Mouse (Mus musculus) midbrain, embryonic 10.5 days (tissue): Measurements from ENCODE around the gene Fbxo24. TPM values are rescaled to one million over a fixed set of nuclear protein-coding genes. Genes with fewer than 3 reads are reported as not detected.

ENCODE experiments used
- DNase-seq: peaks from one replicate; pipeline ENCODE4 v3.0.0-alpha.2; 2017; ENCODE audit warnings: low spot score
- H3K27ac ChIP-seq: fragments of 300-500 bp; sonication (generic); replicated peaks from 2 replicates; pipeline ENCODE4 v1.5.1; 2016; ENCODE audit warnings: mild to moderate bottlenecking
- H3K27me3 ChIP-seq: fragments of 300-500 bp; sonication (generic); 2 replicates; pipeline ENCODE4 v1.6.1; 2016; ENCODE audit warnings: low read depth, mild to moderate bottlenecking; ENCODE audit not compliant: poor library complexity, severe bottlenecking
- H3K36me3 ChIP-seq: fragments of 300-500 bp; sonication (generic); 2 replicates; pipeline ENCODE4 v1.6.1; 2016; ENCODE audit warnings: mild to moderate bottlenecking, moderate library complexity
- H3K4me1 ChIP-seq: fragments of 300-500 bp; sonication (generic); 2 replicates; pipeline ENCODE4 v1.6.1; 2016
- H3K4me3 ChIP-seq: fragments of 300-500 bp; sonication (generic); 2 replicates; pipeline ENCODE4 v1.5.1; 2016; ENCODE audit warnings: mild to moderate bottlenecking, moderate library complexity
- H3K9me3 ChIP-seq: fragments of 300-500 bp; sonication (generic); replicated peaks from 2 replicates; pipeline ENCODE4 v1.6.1; 2016; ENCODE audit warnings: mild to moderate bottlenecking
- WGBS: fragments of 180-500 bp; shearing (Covaris S2); methylation state at CpG from one replicate; pipeline ENCODE4 v1.1.7; 2016; 5-methylcytosine and 5-hydroxymethylcytosine counted together
- polyA plus RNA-seq: library from polyadenylated mRNA; unstranded; fragments of >200 nt; fragmentation: Nextera tagmentation; extraction: Ambion mirVana; gene quantifications from 2 replicates; pipeline ENCODE4 v1.2.1, GENCODE M21; 2016

Fbxo24 gene
- polyA plus RNA-seq, 1 experiment from 2014 or later, result 0.28 TPM

DNA sequence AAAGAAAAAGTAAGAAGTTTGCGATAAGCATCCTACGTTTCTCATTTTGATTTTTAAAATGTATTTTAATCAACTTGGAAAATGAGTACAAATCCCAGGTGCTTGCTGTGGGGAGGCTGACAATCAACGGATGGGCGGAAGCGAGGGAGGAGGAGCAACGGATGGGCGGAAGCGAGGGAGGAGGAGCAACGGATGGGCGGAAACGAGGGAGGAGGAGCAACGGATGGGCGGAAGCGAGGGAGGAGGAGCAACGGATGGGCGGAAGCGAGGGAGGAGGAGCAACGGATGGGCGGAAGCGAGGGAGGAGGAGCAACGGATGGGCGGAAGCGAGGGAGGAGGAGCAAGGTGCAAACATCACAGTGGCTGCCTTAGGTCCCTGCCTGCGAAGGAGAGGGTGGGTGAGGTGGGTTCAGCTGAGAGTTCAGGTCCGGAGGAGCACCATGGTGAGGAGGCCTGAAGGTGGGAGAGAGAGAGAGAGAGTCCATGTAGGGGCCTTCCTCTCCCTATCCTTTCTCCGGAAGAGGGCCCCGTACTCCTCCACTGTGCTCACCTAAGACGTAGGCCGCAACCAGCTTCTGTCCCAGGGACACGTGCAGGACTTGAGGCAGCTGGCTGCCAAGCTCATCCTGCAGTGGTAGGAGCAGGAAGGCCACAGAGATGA, 32.1 kb downstream of the Fbxo24 start:
- Histone ChIP-seq H3K4me3 (peak overlapping the region; percentile 44), H3K4me1 (peaks cover 26% of the 10 kb centered on the region), H3K27ac (peak overlapping the region; percentile 72), H3K36me3 (peaks cover 18% of the 10 kb centered on the region), H3K27me3 (no peaks in the 10 kb centered on the region), H3K9me3 (no peaks in the 10 kb centered on the region; the same call in 1 of the 2 replicates)
- WGBS, result 26% methylated on average over 29 of the region's 30 CpGs
- no peak for DNase-seq

- WGBS, result 80% methylated on average over 7 of the region's 7 CpGs
- no peak for DNase-seq
- Histone ChIP-seq H3K36me3 (peaks cover 18% of the 10 kb centered on the region), H3K27me3 (no peaks in the 10 kb centered on the region), H3K27ac (no peak overlapping the region), H3K9me3 (no peaks in the 10 kb centered on the region; the same call in 1 of the 2 replicates), H3K4me3 (no peak overlapping the region), H3K4me1 (peaks cover 22% of the 10 kb centered on the region)
Measured at GRCm38 (mm10) chr5:137595921-137596320, 32.9 kb downstream of the Fbxo24 start.

GRCm38 (mm10) chr5:137590507-137590906, 38.3 kb downstream of the Fbxo24 start:
- H3K36me3 ChIP-seq, result no peaks in the 10 kb centered on the region
- H3K4me3 ChIP-seq, result no peak overlapping the region
- no peaks in the 10 kb centered on the region for H3K27me3 ChIP-seq
- DNase-seq, result no peak
- 83% methylated on average over 5 of the region's 5 CpGs for WGBS
- H3K4me1 ChIP-seq, result no peaks in the 10 kb centered on the region; the same call in 1 of the 2 replicates
- H3K9me3 ChIP-seq, result no peaks in the 10 kb centered on the region; the same call in 1 of the 2 replicates
- H3K27ac ChIP-seq, result no peak overlapping the region

- H3K27ac ChIP-seq, result no peak overlapping the region
- DNase-seq, result peak; percentile 47
Measured at GRCm38 (mm10) chr5:137584976-137585375, 43.8 kb downstream of the Fbxo24 start.

GRCm38 (mm10) chr5:137583670-137584169, 45.1 kb downstream of the Fbxo24 start:
- Histone ChIP-seq H3K27me3 (peaks cover 35% of the 10 kb centered on the region), H3K36me3 (no peaks in the 10 kb centered on the region), H3K9me3 (no peaks in the 10 kb centered on the region; the same call in 1 of the 2 replicates), H3K4me1 (peaks cover 19% of the 10 kb centered on the region), H3K27ac (peak overlapping the region; percentile 61), H3K4me3 (peak overlapping the region; percentile 51)
- WGBS, result 16% methylated on average over 27 of the region's 27 CpGs
- DNase-seq, result peak; percentile 69

More at GRCm38 (mm10) chr5:137584976-137585375, 43.8 kb downstream of the Fbxo24 start:
- H3K4me1 ChIP-seq, result peaks cover 19% of the 10 kb centered on the region
- H3K4me3 ChIP-seq, result no peak overlapping the region
- peaks cover 35% of the 10 kb centered on the region for H3K27me3 ChIP-seq
- no peaks in the 10 kb centered on the region; the same call in 1 of the 2 replicates for H3K9me3 ChIP-seq
- no peaks in the 10 kb centered on the region for H3K36me3 ChIP-seq
- WGBS, result 39% methylated on average over 8 of the region's 8 CpGs

- 45% methylated on average over 8 of the region's 8 CpGs for WGBS
- DNase-seq, result no peak
Measured at GRCm38 (mm10) chr5:137582702-137583101, 46.1 kb downstream of the Fbxo24 start.

GRCm38 (mm10) chr5:137580246-137580645, 48.6 kb downstream of the Fbxo24 start:
- DNase-seq, result no peak
- Histone ChIP-seq H3K9me3 (no peaks in the 10 kb centered on the region), H3K27ac (no peak overlapping the region), H3K27me3 (peaks cover 42% of the 10 kb centered on the region), H3K36me3 (no peaks in the 10 kb centered on the region), H3K4me3 (no peak overlapping the region), H3K4me1 (peaks cover 19% of the 10 kb centered on the region)
- WGBS, result 81% methylated on average over 6 of the region's 6 CpGs

More at GRCm38 (mm10) chr5:137582702-137583101, 46.1 kb downstream of the Fbxo24 start:
- peaks cover 19% of the 10 kb centered on the region for H3K4me1 ChIP-seq
- H3K4me3 ChIP-seq, result no peak overlapping the region
- H3K36me3 ChIP-seq, result no peaks in the 10 kb centered on the region
- peaks cover 37% of the 10 kb centered on the region for H3K27me3 ChIP-seq
- no peak overlapping the region for H3K27ac ChIP-seq
- no peaks in the 10 kb centered on the region; the same call in 1 of the 2 replicates for H3K9me3 ChIP-seq

DNA sequence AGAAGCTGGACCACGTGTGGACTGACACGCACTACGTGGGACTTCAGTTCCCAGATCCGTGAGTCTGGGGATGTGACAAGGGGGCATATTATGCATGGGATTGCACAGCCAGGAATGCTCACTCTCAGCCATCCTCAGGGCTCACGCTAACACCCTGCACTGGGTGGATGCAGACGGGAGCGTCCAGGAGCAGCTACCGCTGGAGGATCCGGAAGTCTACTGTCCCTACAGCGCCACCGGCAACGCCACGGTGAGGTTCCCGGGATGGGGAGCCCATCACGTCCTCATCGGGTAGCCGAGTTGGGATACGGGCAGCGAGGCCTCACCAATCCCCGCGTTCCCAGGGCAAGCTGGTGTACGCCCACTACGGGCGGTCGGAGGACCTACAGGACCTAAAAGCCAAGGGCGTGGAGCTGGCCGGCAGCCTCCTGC, 54.3 kb downstream of the Fbxo24 start:
- DNase-seq, result peak; percentile 51
- WGBS, result 7% methylated on average over 27 of the region's 27 CpGs
- H3K4me1 ChIP-seq, result peaks cover 18% of the 10 kb centered on the region
- H3K27me3 ChIP-seq, result peaks cover 26% of the 10 kb centered on the region
- peak overlapping the region; percentile 49 for H3K4me3 ChIP-seq
- no peaks in the 10 kb centered on the region for H3K9me3 ChIP-seq
- H3K27ac ChIP-seq, result peak overlapping the region; percentile 60; the same call in 1 of the 2 replicates
- H3K36me3 ChIP-seq, result no peaks in the 10 kb centered on the region

- Histone ChIP-seq H3K9me3 (no peaks in the 10 kb centered on the region), H3K4me3 (peak overlapping the region; percentile 11; the same call in 1 of the 2 replicates), H3K27me3 (peaks cover 22% of the 10 kb centered on the region), H3K4me1 (peaks cover 24% of the 10 kb centered on the region), H3K27ac (no peak overlapping the region), H3K36me3 (no peaks in the 10 kb centered on the region)
- no peak for DNase-seq
- WGBS, result 85% methylated on average over 17 of the region's 17 CpGs
Measured at GRCm38 (mm10) chr5:137570691-137571586, 57.9 kb downstream of the Fbxo24 start.

GRCm38 (mm10) chr5:137570181-137570580, 58.6 kb downstream of the Fbxo24 start:
- no peak overlapping the region for H3K27ac ChIP-seq
- DNase-seq, result no peak
- no peak overlapping the region for H3K4me3 ChIP-seq
- H3K36me3 ChIP-seq, result no peaks in the 10 kb centered on the region
- no peaks in the 10 kb centered on the region for H3K9me3 ChIP-seq
- 55% methylated on average over 7 of the region's 7 CpGs for WGBS
- peaks cover 21% of the 10 kb centered on the region for H3K27me3 ChIP-seq
- peaks cover 32% of the 10 kb centered on the region for H3K4me1 ChIP-seq

DNA sequence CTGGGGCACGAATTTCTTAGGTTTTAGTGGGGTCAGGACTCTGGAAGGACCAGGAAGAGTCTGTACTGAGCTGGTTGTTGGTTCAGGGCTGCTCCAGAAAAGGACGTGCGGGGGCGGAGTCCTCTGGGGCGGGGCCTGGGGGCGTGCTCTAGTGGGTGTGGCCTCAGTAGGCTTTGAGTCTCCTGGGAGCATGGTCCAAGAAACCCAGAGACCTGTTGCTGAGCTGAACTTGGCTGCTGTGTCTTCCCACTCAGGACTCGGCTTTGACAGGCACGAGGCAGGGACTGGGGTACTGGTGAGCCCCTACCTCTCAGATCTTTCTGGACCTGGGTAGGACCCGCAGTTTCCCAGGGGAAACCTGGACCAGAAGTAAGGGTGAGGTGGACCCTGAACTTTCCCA, 59.1 kb downstream of the Fbxo24 start, which contains the start of gene Tfr2:
Gene Tfr2 (plus strand): TSS at position 176 of the 400 bp plus-strand sequence.
- no peak within 1 kb of the TSS; the same call in 1 of the 2 replicates for H3K27ac ChIP-seq
- no peak for DNase-seq
- H3K36me3 ChIP-seq, result no peaks in the 10 kb centered on the region
- H3K4me3 ChIP-seq, result no peak within 1 kb of the TSS
- no peaks in the 10 kb centered on the region for H3K9me3 ChIP-seq
- WGBS, result 44% methylated on average over 9 of the region's 9 CpGs
- H3K4me1 ChIP-seq, result peaks cover 32% of the 10 kb centered on the region
- peaks cover 15% of the 10 kb centered on the region for H3K27me3 ChIP-seq

DNA sequence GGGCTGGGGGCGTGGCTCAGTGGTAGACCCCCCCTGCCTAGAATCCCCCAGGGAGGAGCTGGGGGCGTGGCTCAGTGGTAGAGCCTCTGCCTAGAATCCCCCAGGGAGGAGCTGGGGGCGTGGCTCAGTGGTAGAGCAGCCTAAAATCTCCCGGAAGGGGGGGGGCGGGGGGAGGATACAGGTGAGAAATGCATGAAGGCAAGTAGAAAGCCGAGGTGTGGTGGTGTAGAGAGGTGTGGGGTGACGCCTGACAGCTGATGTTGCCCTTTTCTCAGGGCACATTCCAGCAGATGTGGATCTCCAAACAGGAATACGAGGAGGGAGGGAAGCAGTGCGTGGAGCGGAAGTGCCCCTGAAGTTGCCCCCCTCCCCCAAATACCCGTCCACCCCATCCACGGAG, 59.8 kb downstream of the Fbxo24 start:
- H3K9me3 ChIP-seq, result no peaks in the 10 kb centered on the region
- DNase-seq, result no peak
- peaks cover 26% of the 10 kb centered on the region for H3K4me1 ChIP-seq
- no peak overlapping the region for H3K4me3 ChIP-seq
- WGBS, result 76% methylated on average over 12 of the region's 12 CpGs
- H3K36me3 ChIP-seq, result no peaks in the 10 kb centered on the region
- H3K27ac ChIP-seq, result no peak overlapping the region
- peaks cover 9% of the 10 kb centered on the region for H3K27me3 ChIP-seq
